Mouse (Mus musculus): Measurements from ENCODE around the gene Ttll12. TPM values are rescaled to one million over a fixed set of nuclear protein-coding genes. Genes with fewer than 3 reads are reported as not detected.
A peak's percentile ranks its signal among the peaks of the same experiment; 100 is the strongest.

The Ttll12 gene
- total RNA-seq, 2 experiments from 2014 or later = 3.0 to 5.9 TPM

- no peak for ATAC-seq (ENCODE audit: poor library complexity, severe bottlenecking)
Measured at GRCm38 (mm10) chr15:83528892-83529291, 66.1 kb downstream of the Ttll12 start.

DNA sequence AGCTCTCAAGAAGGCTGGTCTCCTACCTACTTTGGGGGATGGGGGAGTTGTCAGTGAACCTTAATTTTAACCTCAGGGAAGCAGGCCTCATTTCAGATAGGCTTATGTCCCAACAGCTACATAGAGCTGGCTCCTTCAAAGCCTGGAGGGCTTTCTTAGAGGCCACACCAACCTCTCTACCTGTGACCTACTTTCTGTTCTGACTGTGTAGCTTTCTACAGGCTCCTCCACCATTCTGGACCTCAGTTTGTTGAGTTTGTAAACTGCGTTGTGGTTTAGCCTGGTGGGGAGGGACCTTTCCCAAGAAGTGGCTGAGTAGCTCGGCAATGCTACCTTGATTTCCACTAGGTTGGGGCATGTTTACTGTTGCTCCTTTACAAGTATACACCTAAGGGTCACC, 67.2 kb downstream of the Ttll12 start:
- no peak for ATAC-seq (ENCODE audit: poor library complexity, severe bottlenecking)

DNA sequence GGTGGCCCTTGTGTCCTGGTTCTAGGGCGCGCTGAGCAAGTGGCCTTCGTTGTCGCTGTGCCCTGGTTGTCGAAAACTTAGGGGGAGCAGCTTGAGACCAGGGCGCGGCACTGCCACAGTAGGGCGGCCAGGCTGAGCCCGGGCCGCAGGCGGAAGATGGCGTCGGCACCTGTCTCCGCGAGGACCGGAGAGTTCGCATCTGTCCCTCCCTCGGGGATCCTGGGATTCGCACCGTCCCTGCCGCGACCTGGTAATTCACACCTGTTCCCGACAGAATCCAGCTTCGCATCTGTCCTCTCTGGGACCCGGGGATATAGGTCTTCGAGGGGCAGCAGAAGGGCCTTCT, 67.9 kb downstream of the Ttll12 start:
- peak; percentile 43 for ATAC-seq (ENCODE audit: poor library complexity, severe bottlenecking)

DNA sequence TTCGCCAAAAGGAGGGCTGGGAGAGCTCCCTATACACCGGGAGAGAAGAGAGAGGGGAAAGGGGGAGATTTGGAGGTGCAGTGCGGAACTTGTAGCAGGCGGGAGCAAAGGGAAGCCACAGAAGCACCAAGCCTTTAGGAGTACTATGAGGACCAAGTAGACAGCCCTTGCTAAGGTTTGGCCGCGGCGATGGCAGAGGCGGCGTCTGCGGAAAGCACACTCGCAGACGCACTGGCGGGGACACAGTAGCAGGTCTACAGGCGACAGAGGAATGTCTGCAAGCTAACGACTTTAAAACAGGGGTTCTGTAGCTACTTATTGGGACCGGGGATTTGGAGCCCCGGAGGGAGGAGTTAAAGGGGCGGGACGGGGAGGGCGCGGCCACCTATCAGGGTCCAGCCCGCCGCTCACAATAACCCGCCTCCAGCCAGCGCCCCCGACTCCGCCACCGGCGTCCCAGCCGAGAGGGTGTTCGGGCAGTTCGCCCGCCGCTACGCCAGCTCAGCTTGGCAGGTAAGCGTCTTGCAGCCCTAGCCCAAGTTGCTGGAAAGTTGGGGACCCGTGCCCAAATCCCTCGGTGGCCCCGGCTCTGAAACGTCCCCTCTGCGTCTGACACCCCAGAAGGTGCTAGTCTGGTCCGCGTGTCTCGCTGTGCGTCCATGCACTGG, 68.4 kb downstream of the Ttll12 start, which contains the start of gene Bik:
TSS of gene Bik (plus strand) at position 439 of the 668 bp plus-strand sequence.
- peak; percentile 55 for ATAC-seq (ENCODE audit: poor library complexity, severe bottlenecking)

Other genes with a start within 250 kb of the Ttll12 start
- gene Arfgap3, start 244.9 kb downstream of the Ttll12 start, total RNA-seq (2015) = 15.6 and 26.2 TPM in 2 replicates
- 20.9 and 21.6 TPM in 2 replicates for gene Arfgap3, start 244.9 kb downstream of the Ttll12 start, total RNA-seq (2017)
- 71.9 and 75.0 TPM in 2 replicates for gene Pacsin2, start 130.6 kb downstream of the Ttll12 start, total RNA-seq (2015)
- 112 and 115 TPM in 2 replicates for gene Pacsin2, start 130.6 kb downstream of the Ttll12 start, total RNA-seq (2017)
- gene Ttll1, start 84.3 kb downstream of the Ttll12 start, total RNA-seq (2015) = 3.6 and 3.8 TPM in 2 replicates
- 3.2 and 4.4 TPM in 2 replicates for gene Ttll1, start 84.3 kb downstream of the Ttll12 start, total RNA-seq (2017)
- gene Bik, start 68.3 kb downstream of the Ttll12 start, total RNA-seq (2015) = 0.41 TPM in 1 of 2 replicates, not detected in the other
- 0.40 TPM in 1 of 2 replicates, not detected in the other for gene Bik, start 68.3 kb downstream of the Ttll12 start, total RNA-seq (2017)
- 184 and 209 TPM in 2 replicates for gene Tspo, start 31.6 kb downstream of the Ttll12 start, total RNA-seq (2015)
- gene Tspo, start 31.6 kb downstream of the Ttll12 start, total RNA-seq (2017) = 112 and 119 TPM in 2 replicates
- 4.3 and 5.2 TPM in 2 replicates for gene Mcat, start 31.4 kb downstream of the Ttll12 start, total RNA-seq (2015)
- 7.0 and 8.0 TPM in 2 replicates for gene Mcat, start 31.4 kb downstream of the Ttll12 start, total RNA-seq (2017)
- gene Scube1, start 129.9 kb upstream of the Ttll12 start, total RNA-seq (2015) = not detected in 2 replicates
- not detected in 2 replicates for gene Scube1, start 129.9 kb upstream of the Ttll12 start, total RNA-seq (2017)
- gene Mpped1, start 184.3 kb upstream of the Ttll12 start, total RNA-seq (2015) = not detected in 2 replicates
- gene Mpped1, start 184.3 kb upstream of the Ttll12 start, total RNA-seq (2017) = not detected in 2 replicates

Measured in megakaryocyte, adult 5-6 weeks (primary cell).